Mouse (Mus musculus) hindbrain, embryonic 11.5 days (tissue): ENCODE measurements around the gene Ggn. TPM values are rescaled to one million over a fixed set of nuclear protein-coding genes. Genes with fewer than 3 reads are reported as not detected.

Source experiments
- ATAC-seq: fragments of 200-750 bp; cut with Nextera tagmentation; 2 replicates; pipeline ENCODE4 v1.8.0; 2017; ENCODE audit warnings: mild to moderate bottlenecking, moderate TSS enrichment, moderate library complexity; ENCODE audit not compliant: low FRiP score
- DNase-seq: peaks from one replicate; pipeline ENCODE4 v3.0.0-alpha.2; 2015; ENCODE audit warnings: low spot score
- H3K27ac ChIP-seq: fragments of 300-500 bp; sonication (generic); 2 replicates; pipeline ENCODE4 v1.5.1; 2014; ENCODE audit warnings: mild to moderate bottlenecking, low read depth, low read length
- H3K27me3 ChIP-seq: fragments of 300-500 bp; sonication (generic); 2 replicates; pipeline ENCODE4 v1.6.1; 2014; ENCODE audit warnings: mild to moderate bottlenecking, low read length, moderate library complexity, mixed read lengths; ENCODE audit not compliant: control insufficient read depth, insufficient read depth
- H3K36me3 ChIP-seq: fragments of 300-500 bp; sonication (generic); 2 replicates; pipeline ENCODE4 v1.6.1; 2014; ENCODE audit warnings: mild to moderate bottlenecking, low read length, moderate library complexity, mixed read lengths; ENCODE audit not compliant: control insufficient read depth, insufficient read depth
- H3K4me1 ChIP-seq: fragments of 300-500 bp; sonication (generic); replicated peaks from 2 replicates; pipeline ENCODE4 v1.6.1; 2014; ENCODE audit warnings: low read length, mixed read lengths; ENCODE audit not compliant: control insufficient read depth, insufficient read depth
- H3K4me2 ChIP-seq: fragments of 300-500 bp; sonication (generic); replicated peaks from 2 replicates; pipeline ENCODE4 v1.6.1; 2014; ENCODE audit warnings: mild to moderate bottlenecking, low read depth, low read length
- H3K4me3 ChIP-seq: fragments of 300-500 bp; sonication (generic); 2 replicates; pipeline ENCODE4 v1.5.1; 2014; ENCODE audit warnings: low read depth, low read length
- H3K9ac ChIP-seq: fragments of 300-500 bp; sonication (generic); 2 replicates; pipeline ENCODE4 v1.6.1; 2014; ENCODE audit warnings: low read depth, low read length
- H3K9me3 ChIP-seq: fragments of 300-500 bp; sonication (generic); 2 replicates; pipeline ENCODE4 v1.6.1; 2016; ENCODE audit warnings: low read length; ENCODE audit not compliant: control insufficient read depth
- WGBS: fragments of 180-500 bp; shearing (Covaris S2); extraction: QIAGEN DNeasy Blood & Tissue Kit; methylation state at CpG from one replicate; pipeline ENCODE4 v1.1.7; 2014; 5-methylcytosine and 5-hydroxymethylcytosine counted together
- polyA plus RNA-seq: library from polyadenylated mRNA; unstranded; fragments of >200 nt; fragmentation: Nextera tagmentation; extraction: Ambion mirVana; gene quantifications from 2 replicates; pipeline ENCODE4 v1.2.1, GENCODE M21; 2014

Gene Ggn
- 0.45 and 0.69 TPM in 2 replicates for polyA plus RNA-seq

DNA sequence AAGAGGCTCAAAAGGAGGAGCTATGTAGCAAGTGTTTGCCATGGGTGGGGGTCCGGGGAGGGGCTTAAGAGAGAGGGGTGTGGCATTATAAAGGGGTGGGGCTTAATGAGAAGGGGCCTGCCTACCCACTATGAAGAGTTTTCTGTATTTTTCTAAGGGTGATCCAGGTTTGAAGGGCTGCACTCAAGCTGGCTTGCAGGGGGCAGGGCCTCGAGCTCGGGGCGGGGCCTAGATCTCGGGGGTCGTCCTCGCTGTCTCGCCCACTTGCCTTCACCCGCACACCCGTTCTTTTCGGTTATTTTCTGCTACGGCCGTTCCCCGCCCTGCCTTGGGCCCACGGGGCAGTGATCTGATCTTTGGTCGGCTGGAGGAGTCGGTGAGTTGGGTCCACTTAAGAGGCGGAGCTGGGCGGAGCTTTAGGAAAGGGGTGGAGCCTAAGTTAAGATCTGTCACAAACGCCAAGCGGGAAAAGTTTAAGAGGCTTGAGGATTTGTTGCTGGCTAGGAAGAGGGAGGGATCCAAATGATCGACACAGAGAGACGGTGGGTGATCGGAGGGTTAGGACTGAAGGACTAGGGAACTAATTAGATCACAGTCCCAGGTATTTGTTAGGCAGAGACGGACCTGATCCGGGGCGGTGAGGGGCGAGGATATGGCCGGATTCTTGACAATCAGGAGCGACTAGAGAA, at the start of gene Ggn, which contains the start of gene Spred3:
Gene Ggn (plus strand): TSS at position 145 of the 689 bp plus-strand sequence.
Gene Spred3 (minus strand): TSS at position 346 of the 689 bp plus-strand sequence.
- Histone ChIP-seq H3K27me3 (peaks cover 35% of the 10 kb centered on the region), H3K4me2 (peak within 1 kb of the TSS; percentile 81), H3K9me3 (no peaks in the 10 kb centered on the region), H3K36me3 (peaks cover 8% of the 10 kb centered on the region; the same call in 1 of the 2 replicates), H3K4me3 (peak within 1 kb of the TSS; percentile 73), H3K4me1 (peaks cover 12% of the 10 kb centered on the region), H3K27ac (peak within 1 kb of the TSS; percentile 66; the same call in 1 of the 2 replicates), H3K9ac (peak within 1 kb of the TSS; percentile 70)
- WGBS = 0% methylated on average over 30 of the region's 30 CpGs
- ATAC-seq = peak; percentile 53
- DNase-seq = peak; percentile 77

DNA sequence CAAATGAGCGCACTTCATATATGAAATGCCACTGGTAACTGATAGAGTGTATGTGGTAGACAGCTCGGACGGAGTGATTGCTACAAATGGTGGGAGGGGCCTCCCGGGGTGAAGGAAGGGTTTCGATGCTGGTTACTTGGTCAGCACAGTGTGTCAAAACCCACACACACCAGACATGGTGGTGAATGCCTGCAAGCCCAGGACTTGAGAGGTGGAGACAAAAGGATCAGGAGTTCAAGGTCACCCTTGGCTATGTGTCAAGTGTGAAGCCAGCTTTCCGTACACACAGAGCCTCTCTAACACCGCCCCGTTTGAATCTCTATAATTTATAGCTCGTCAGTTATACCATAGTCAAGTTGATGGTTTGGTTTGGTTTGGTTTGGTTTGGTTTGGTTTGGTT, 47.2 kb upstream of the Ggn start:
- no peaks in the 10 kb centered on the region for H3K36me3 ChIP-seq
- no peak overlapping the region for H3K27ac ChIP-seq
- H3K9ac ChIP-seq = no peak overlapping the region
- DNase-seq = no peak
- ATAC-seq = no peak
- peaks cover 2% of the 10 kb centered on the region; the same call in 1 of the 2 replicates for H3K4me1 ChIP-seq
- H3K9me3 ChIP-seq = no peaks in the 10 kb centered on the region
- no peak overlapping the region for H3K4me3 ChIP-seq
- H3K4me2 ChIP-seq = no peak overlapping the region
- no peaks in the 10 kb centered on the region for H3K27me3 ChIP-seq
- WGBS = 91% methylated on average over 9 of the region's 9 CpGs

DNA sequence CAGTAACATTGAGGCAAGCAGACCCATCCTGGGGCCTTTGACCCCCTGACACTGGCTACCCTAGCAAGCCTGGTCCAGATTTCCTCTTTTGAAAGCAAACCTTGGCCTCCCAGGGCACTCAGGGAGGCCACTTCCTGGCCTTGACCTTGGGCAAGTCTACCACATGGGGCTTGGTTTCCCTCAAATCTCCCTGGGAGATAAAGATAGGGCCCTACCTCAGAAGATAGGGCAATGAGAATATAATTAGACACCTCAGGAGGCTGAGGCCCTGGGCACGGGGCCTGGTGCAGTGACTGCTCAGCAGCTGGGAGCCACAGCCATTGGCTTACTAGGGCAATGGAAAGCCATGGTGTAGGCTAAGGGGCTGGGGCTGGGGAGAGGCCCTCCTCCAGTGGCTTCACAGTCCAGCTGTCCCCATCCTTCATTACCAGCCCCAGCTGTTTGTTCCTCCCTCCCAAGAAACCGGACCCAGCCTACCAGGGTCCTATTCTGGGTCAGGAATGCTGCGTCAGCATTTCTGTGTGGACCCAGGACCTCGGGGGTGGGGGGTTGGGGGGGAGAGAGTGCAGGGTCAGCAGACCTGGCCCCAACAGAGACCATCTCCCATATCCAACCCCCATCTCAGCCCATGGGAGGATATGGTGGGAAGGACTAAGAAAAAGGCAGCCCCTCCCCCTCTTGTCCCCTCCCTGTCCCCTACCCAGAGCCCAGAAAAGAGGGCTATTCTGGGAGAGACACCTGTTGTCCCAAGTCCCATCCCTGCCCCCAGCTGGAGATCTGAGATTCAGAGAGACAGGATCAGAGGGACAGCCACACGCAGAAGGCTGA, 46.3 kb upstream of the Ggn start:
- 49% methylated on average over 5 of the region's 5 CpGs for WGBS
- Histone ChIP-seq H3K4me3 (no peak overlapping the region), H3K4me1 (peaks cover 2% of the 10 kb centered on the region; the same call in 1 of the 2 replicates)

GRCm38 (mm10) chr7:29124970-29125369, 45.0 kb upstream of the Ggn start, which contains the start of gene Ryr1:
Gene Ryr1, minus strand, starts transcription at chr7:29125179.
- peak; percentile 72 for DNase-seq
- Histone ChIP-seq H3K27me3 (no peaks in the 10 kb centered on the region), H3K4me1 (peaks cover 2% of the 10 kb centered on the region; the same call in 1 of the 2 replicates), H3K4me3 (peak within 1 kb of the TSS; percentile 30), H3K36me3 (no peaks in the 10 kb centered on the region), H3K9ac (peak within 1 kb of the TSS; percentile 56), H3K4me2 (peak within 1 kb of the TSS; percentile 71), H3K9me3 (no peaks in the 10 kb centered on the region), H3K27ac (no peak within 1 kb of the TSS)
- peak; percentile 75; the same call in 1 of the 2 replicates for ATAC-seq
- WGBS = under 1% methylated on average over 16 of the region's 16 CpGs

More for the DNA sequence above, 46.3 kb upstream of the Ggn start:
- Histone ChIP-seq H3K9me3 (no peaks in the 10 kb centered on the region), H3K27me3 (no peaks in the 10 kb centered on the region), H3K9ac (no peak overlapping the region), H3K4me2 (no peak overlapping the region), H3K36me3 (no peaks in the 10 kb centered on the region), H3K27ac (no peak overlapping the region)
- DNase-seq = no peak
- no peak for ATAC-seq

GRCm38 (mm10) chr7:29126173-29126915, 43.7 kb upstream of the Ggn start:
- no peaks in the 10 kb centered on the region for H3K27me3 ChIP-seq
- DNase-seq = peak; percentile 75

DNA sequence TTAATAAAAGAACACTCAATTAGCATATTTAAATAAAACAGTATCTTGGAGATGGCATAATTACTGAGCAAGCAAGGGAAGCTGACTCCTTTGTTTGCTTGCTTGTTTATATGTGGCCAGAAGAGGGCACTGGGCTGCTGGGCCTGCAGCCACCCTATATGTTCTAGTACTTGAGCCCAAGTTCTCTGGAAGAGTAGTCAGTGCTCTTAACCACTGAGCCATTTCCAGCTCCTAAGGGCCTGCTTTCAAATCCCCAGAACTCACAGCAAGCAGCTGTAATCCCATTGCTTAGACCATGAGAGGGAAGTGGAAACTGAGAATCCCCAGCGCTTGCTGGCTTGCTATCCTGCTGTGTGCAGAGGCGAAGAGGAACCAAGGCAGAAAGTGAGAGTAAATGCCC, 41.3 kb upstream of the Ggn start:
- H3K27ac ChIP-seq = no peak overlapping the region
- H3K9ac ChIP-seq = no peak overlapping the region
- no peaks in the 10 kb centered on the region for H3K27me3 ChIP-seq
- H3K9me3 ChIP-seq = no peaks in the 10 kb centered on the region
- ATAC-seq (no peak), DNase-seq (no peak)
- no peak overlapping the region for H3K4me2 ChIP-seq
- no peaks in the 10 kb centered on the region for H3K36me3 ChIP-seq
- 61% methylated on average over 2 of the region's 2 CpGs for WGBS
- no peak overlapping the region for H3K4me3 ChIP-seq
- H3K4me1 ChIP-seq = peaks cover 2% of the 10 kb centered on the region; the same call in 1 of the 2 replicates

More at GRCm38 (mm10) chr7:29126173-29126915, 43.7 kb upstream of the Ggn start:
- Histone ChIP-seq H3K4me1 (peaks cover 2% of the 10 kb centered on the region; the same call in 1 of the 2 replicates), H3K4me3 (no peak overlapping the region), H3K9ac (no peak overlapping the region), H3K36me3 (no peaks in the 10 kb centered on the region), H3K4me2 (no peak overlapping the region), H3K27ac (no peak overlapping the region), H3K9me3 (no peaks in the 10 kb centered on the region)
- 33% methylated on average over 7 of the region's 7 CpGs for WGBS
- ATAC-seq = no peak

DNA sequence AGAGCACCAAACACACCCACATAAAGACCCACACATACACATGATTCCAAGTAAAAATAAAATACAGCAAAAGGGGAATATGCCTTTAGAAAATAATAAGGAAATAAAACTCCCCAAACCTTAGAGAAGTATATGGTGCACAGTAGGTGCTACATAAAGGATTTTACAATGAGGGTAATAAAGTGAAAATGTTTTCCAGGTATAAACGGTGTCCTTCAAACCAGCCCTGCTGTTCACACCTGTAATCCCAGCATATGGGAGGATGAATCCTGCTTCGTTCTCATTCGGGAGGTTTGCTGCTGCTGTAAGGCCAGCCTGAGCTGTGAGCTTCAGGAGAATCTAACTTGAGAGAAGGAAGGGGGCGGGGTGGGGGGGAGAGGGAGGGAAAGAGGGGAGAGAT, 35.8 kb upstream of the Ggn start:
- Histone ChIP-seq H3K4me3 (no peak overlapping the region), H3K4me1 (no peaks in the 10 kb centered on the region), H3K9me3 (no peaks in the 10 kb centered on the region), H3K9ac (no peak overlapping the region), H3K36me3 (no peaks in the 10 kb centered on the region), H3K27me3 (peaks cover 5% of the 10 kb centered on the region), H3K4me2 (peak overlapping the region; percentile 44), H3K27ac (no peak overlapping the region)
- DNase-seq (no peak), ATAC-seq (no peak)
- WGBS = 3% methylated on average over 3 of the region's 4 CpGs

DNA sequence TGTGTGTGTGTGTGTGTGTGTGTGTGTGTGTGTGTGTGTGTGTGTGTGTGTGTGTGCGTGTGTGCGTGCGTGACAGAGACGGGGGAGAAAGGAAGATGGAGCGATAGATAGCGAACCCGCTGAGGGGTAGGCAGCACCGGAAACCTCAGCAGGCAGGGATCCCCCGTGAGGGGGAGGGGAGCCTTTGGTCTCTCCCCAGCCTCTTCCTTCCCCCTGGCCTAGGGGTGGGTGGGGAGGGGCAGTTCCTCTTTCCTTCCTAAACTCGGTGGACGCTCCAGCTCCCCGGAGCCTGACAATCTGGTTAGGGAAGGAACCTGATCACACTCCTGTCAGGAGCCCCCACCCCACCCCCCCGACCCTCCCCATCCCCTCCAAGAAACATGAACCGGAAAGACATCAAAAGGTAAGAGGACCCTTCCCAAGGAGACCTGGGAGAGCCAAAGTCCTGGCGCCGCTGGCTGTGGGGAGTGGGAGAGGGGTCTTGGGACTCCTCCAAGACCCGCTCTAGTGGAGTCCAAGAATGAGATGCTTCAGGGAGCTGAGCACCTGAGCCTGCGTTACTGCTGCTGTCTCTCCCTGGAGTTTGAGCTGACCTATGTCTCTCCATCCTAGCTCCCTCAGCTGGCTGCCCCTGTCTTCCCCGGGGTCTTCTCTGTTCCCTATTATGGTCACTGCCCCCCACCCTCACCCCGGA, 35.2 kb upstream of the Ggn start, which contains the start of gene Rasgrp4:
Gene Rasgrp4 (plus strand): TSS at position 159 of the 694 bp plus-strand sequence.
- peak; percentile 37 for DNase-seq
- no peak for ATAC-seq

More for the DNA sequence above, 35.2 kb upstream of the Ggn start, which contains the start of gene Rasgrp4:
- H3K27me3 ChIP-seq = peaks cover 5% of the 10 kb centered on the region
- no peak within 1 kb of the TSS for H3K27ac ChIP-seq
- peak within 1 kb of the TSS; percentile 44 for H3K4me2 ChIP-seq
- no peaks in the 10 kb centered on the region for H3K4me1 ChIP-seq
- under 1% methylated on average over 15 of the region's 20 CpGs for WGBS
- H3K9me3 ChIP-seq = no peaks in the 10 kb centered on the region
- H3K36me3 ChIP-seq = no peaks in the 10 kb centered on the region
- 0 out of 2 replicates have a peak within 1 kb of the TSS, but pooled peaks have one; percentile 12 for H3K4me3 ChIP-seq
- H3K9ac ChIP-seq = no peak within 1 kb of the TSS
